8 mouse cellular contexts compared by ENCODE assay signal in genomic region chr16:32876831-32877230, GRCm38 (mm10). TPM values are rescaled to one million over a fixed set of nuclear protein-coding genes. Genes with fewer than 3 reads are reported as not detected.
DNase-seq lines count a peak whose midpoint lies in the region; ATAC-seq and TF ChIP-seq lines count a peak whose summit lies in the region.

No protein-coding gene starts in this region.

- H3K36me3 ChIP-seq in testis, adult 2 months (ENCODE audit: control insufficient read depth, insufficient read depth, low read length), result peaks cover 2% of the 10 kb centered on the region; the same call in 1 of the 2 replicates
- no peaks in the 10 kb centered on the region for H3K36me3 ChIP-seq in liver, embryonic 12.5 days
- H3K36me3 ChIP-seq in stomach, postnatal 0 days (ENCODE audit: control insufficient read depth, insufficient read depth, low read length), result no peaks in the 10 kb centered on the region

- ATAC-seq in liver, embryonic 12.5 days, result no peak
- no peak for ATAC-seq in stomach, postnatal 0 days (ENCODE audit: low FRiP score, low TSS enrichment)
- ATAC-seq in cerebellum, adult (ENCODE audit: insufficient number of reproducible peaks, low FRiP score, low TSS enrichment), result no peak

- TF ChIP-seq EP300 in stomach, postnatal 0 days (optimal IDR thresholded peaks at IDR 0.05), result no peak

- TF ChIP-seq POLR2A in cerebellum, adult 2 months (IDR thresholded peaks at IDR 0.05; ENCODE audit: borderline replicate concordance, insufficient read depth, low read length), result no peak
- no peak for TF ChIP-seq POLR2A in testis, adult 2 months (IDR thresholded peaks at IDR 0.05; ENCODE audit: control insufficient read depth, low read depth, low read length)

- H3K4me2 ChIP-seq in liver, embryonic 12.5 days, result peak overlapping the region; percentile 98
- peak overlapping the region; percentile 69 for H3K4me2 ChIP-seq in stomach, postnatal 0 days (replicated peaks; ENCODE audit: low read depth)

- peak overlapping the region; percentile 73 for H3K4me3 ChIP-seq in cerebellum, adult 2 months (replicated peaks; ENCODE audit: insufficient read depth, low read depth, low read length)
- H3K4me3 ChIP-seq in testis, adult 2 months (ENCODE audit: control insufficient read depth, low read depth, low read length), result peak overlapping the region; percentile 30
- H3K4me3 ChIP-seq in liver, embryonic 12.5 days, result peak overlapping the region; percentile 76
- H3K4me3 ChIP-seq in stomach, postnatal 0 days (ENCODE audit: low read depth, low read length), result peak overlapping the region; percentile 77

- peak overlapping the region; percentile 92; the same call in 1 of the 2 replicates for H3K9ac ChIP-seq in liver, embryonic 12.5 days
- peak overlapping the region; percentile 90 for H3K9ac ChIP-seq in stomach, postnatal 0 days (ENCODE audit: low read length)

- TF ChIP-seq CTCF in cerebellum, adult 2 months (IDR thresholded peaks at IDR 0.05; ENCODE audit: borderline replicate concordance, insufficient read depth, low read depth, low read length), result no peak
- TF ChIP-seq CTCF in testis, adult 2 months (IDR thresholded peaks at IDR 0.05; ENCODE audit: control insufficient read depth, insufficient read depth, insufficient replicate concordance, low read depth, low read length), result no peak
- TF ChIP-seq CTCF in stomach, postnatal 0 days (IDR thresholded peaks at IDR 0.05; ENCODE audit: low read depth), result no peak

- WGBS in cerebellum, adult 2 months, result 17% methylated on average over 9 of the region's 9 CpGs
- WGBS in liver, embryonic 12.5 days (ENCODE audit: insufficient replicate concordance), result 33% methylated on average over 9 of the region's 9 CpGs
- WGBS in stomach, postnatal 0 days, result 15% methylated on average over 9 of the region's 9 CpGs

- H3K4me1 ChIP-seq in cerebellum, adult 2 months (ENCODE audit: control insufficient read depth, insufficient read depth, low read length), result peaks cover 3% of the 10 kb centered on the region
- H3K4me1 ChIP-seq in testis, adult 2 months (ENCODE audit: control insufficient read depth, insufficient read depth, low read length), result peaks cover 5% of the 10 kb centered on the region
- peaks cover 24% of the 10 kb centered on the region for H3K4me1 ChIP-seq in liver, embryonic 12.5 days
- H3K4me1 ChIP-seq in stomach, postnatal 0 days (replicated peaks; ENCODE audit: control insufficient read depth, insufficient read depth), result no peaks in the 10 kb centered on the region; the same call in 1 of the 2 replicates

- DNase-seq in cerebellum, adult 2 months, result no peak
- no peak for DNase-seq in cerebellum, adult 8-10 months
- DNase-seq in testis, postnatal 10 days (ENCODE audit: low spot score), result no peak
- DNase-seq in stomach, postnatal 0 days (ENCODE audit: low spot score), result no peak
- no peak for DNase-seq in ovary, postnatal 36 days (ENCODE audit: low spot score)

- no peaks in the 10 kb centered on the region for H3K9me3 ChIP-seq in liver, embryonic 12.5 days (replicated peaks)
- H3K9me3 ChIP-seq in stomach, postnatal 0 days (ENCODE audit: control insufficient read depth, low read length), result no peaks in the 10 kb centered on the region

- no peaks in the 10 kb centered on the region for H3K27me3 ChIP-seq in cerebellum, adult 2 months (ENCODE audit: control insufficient read depth, insufficient read depth, low read length)
- H3K27me3 ChIP-seq in testis, adult 2 months (ENCODE audit: control insufficient read depth, insufficient read depth, low read length), result no peaks in the 10 kb centered on the region
- peaks cover 5% of the 10 kb centered on the region; the same call in 1 of the 2 replicates for H3K27me3 ChIP-seq in liver, embryonic 12.5 days (replicated peaks)
- H3K27me3 ChIP-seq in stomach, postnatal 0 days (ENCODE audit: control insufficient read depth, insufficient read depth, low read length), result no peaks in the 10 kb centered on the region

- H3K27ac ChIP-seq in cerebellum, adult 2 months (ENCODE audit: insufficient read depth, low read length), result no peak overlapping the region
- H3K27ac ChIP-seq in testis, adult 2 months (ENCODE audit: control insufficient read depth, insufficient read depth, low read depth, low read length), result no peak overlapping the region
- no peak overlapping the region for H3K27ac ChIP-seq in liver, embryonic 12.5 days
- no peak overlapping the region for H3K27ac ChIP-seq in stomach, postnatal 0 days (replicated peaks)

RNA-seq across cellular contexts. Expression of gene Fyttd1, which starts 0.5 kb away (rescaled TPM):
- 52.5 and 53.7 TPM in 2 replicates for polyA plus RNA-seq in cerebellum, adult 2 months (2012; rRNA removed)
- polyA plus RNA-seq in testis, adult 2 months (2012; rRNA removed), result 35.8 and 45.3 TPM in 2 replicates
- polyA plus RNA-seq in liver, embryonic 12.5 days (2016; fragmentation: Nextera tagmentation; extraction: Ambion mirVana), result 45.7 and 50.7 TPM in 2 replicates
- polyA plus RNA-seq in stomach, postnatal 0 days (2015; fragmentation: Nextera tagmentation; extraction: Ambion mirVana), result 60.4 and 66.5 TPM in 2 replicates

RNA-seq across cellular contexts. Expression of gene Rubcn, which starts 0.7 kb away (rescaled TPM):
- polyA plus RNA-seq in cerebellum, adult 2 months (2012; rRNA removed), result 71.9 and 73.4 TPM in 2 replicates
- polyA plus RNA-seq in testis, adult 2 months (2012; rRNA removed), result 77.3 and 84.7 TPM in 2 replicates
- polyA plus RNA-seq in liver, embryonic 12.5 days (2016; fragmentation: Nextera tagmentation; extraction: Ambion mirVana), result 7.3 and 7.7 TPM in 2 replicates
- polyA plus RNA-seq in stomach, postnatal 0 days (2015; fragmentation: Nextera tagmentation; extraction: Ambion mirVana), result 7.1 and 8.3 TPM in 2 replicates

RNA-seq across cellular contexts. Expression of gene Lrch3, which starts 37.1 kb away (rescaled TPM):
- 56.1 and 56.7 TPM in 2 replicates for polyA plus RNA-seq in cerebellum, adult 2 months (2012; rRNA removed)
- polyA plus RNA-seq in testis, adult 2 months (2012; rRNA removed), result 14.2 and 15.4 TPM in 2 replicates
- polyA plus RNA-seq in liver, embryonic 12.5 days (2016; fragmentation: Nextera tagmentation; extraction: Ambion mirVana), result 9.9 and 10.1 TPM in 2 replicates
- polyA plus RNA-seq in stomach, postnatal 0 days (2015; fragmentation: Nextera tagmentation; extraction: Ambion mirVana), result 5.4 and 8.1 TPM in 2 replicates
